Mouse (Mus musculus) liver, embryonic 14.5 days (tissue): ENCODE measurements at regions not wholly inside any gene's neighbourhood (a gene's known extent, or its start where the extent isn't known, plus 50 kb on each side); places are given as distances from the start of the nearest gene placed in this dataset.

Source experiments
- ATAC-seq: fragments of 200-750 bp; cut with Nextera tagmentation; 2 replicates; pipeline ENCODE4 v1.8.0; 2017; ENCODE audit warnings: moderate number of reproducible peaks, mild to moderate bottlenecking, moderate library complexity; ENCODE audit not compliant: insufficient read depth
- DNase-seq, 3 experiments: peaks; one replicate each; pipeline ENCODE4 v3.0.0-alpha.2; 2012 to 2013; ENCODE audit warnings: low read depth in 3 of 3, low spot score in 3 of 3
- H3K27ac ChIP-seq: fragments of 300-500 bp; sonication (generic); 2 replicates; pipeline ENCODE4 v1.5.1; 2014; ENCODE audit warnings: moderate library complexity, mild to moderate bottlenecking, control low read depth, inconsistent platforms
- H3K27me3 ChIP-seq: fragments of 300-500 bp; sonication (generic); 2 replicates; pipeline ENCODE4 v1.6.1; 2014; ENCODE audit warnings: mild to moderate bottlenecking, low read length, moderate library complexity; ENCODE audit not compliant: control insufficient read depth, insufficient read depth
- H3K36me3 ChIP-seq: fragments of 300-500 bp; sonication (generic); replicated peaks from 2 replicates; pipeline ENCODE4 v1.6.1; 2014; ENCODE audit warnings: low read depth; ENCODE audit not compliant: control insufficient read depth, insufficient read depth
- H3K4me1 ChIP-seq, 2 experiments: fragments of 200-500 bp in 1 of 2; fragments of 300-500 bp in 1 of 2; sonication (generic) in 1 of 2; replicated peaks; 2 replicates each; pipeline ENCODE4 v1.6.1; 2012 to 2014; ENCODE audit warnings: antibody characterized with exemption in 1 of 2, inconsistent platforms in 1 of 2, low read length in 1 of 2; ENCODE audit not compliant: control insufficient read depth in 2 of 2, insufficient read depth in 2 of 2
- H3K4me2 ChIP-seq: fragments of 300-500 bp; sonication (generic); 2 replicates; pipeline ENCODE4 v1.6.1; 2014; ENCODE audit warnings: low read depth, mild to moderate bottlenecking, control low read depth, moderate library complexity
- H3K4me3 ChIP-seq, 2 experiments: fragments of 200-500 bp in 1 of 2; fragments of 300-500 bp in 1 of 2; sonication (generic) in 1 of 2; 2 replicates each; pipeline ENCODE4 v1.5.1; 2012 to 2014; ENCODE audit warnings: low read depth in 2 of 2, low read length in 2 of 2, mild to moderate bottlenecking in 2 of 2, control low read depth in 1 of 2, inconsistent platforms in 1 of 2, moderate library complexity in 1 of 2; ENCODE audit not compliant: insufficient read depth in 1 of 2
- H3K9ac ChIP-seq: fragments of 300-500 bp; sonication (generic); replicated peaks from 2 replicates; pipeline ENCODE4 v1.6.1; 2014; ENCODE audit warnings: mild to moderate bottlenecking, control low read depth, moderate library complexity
- H3K9me3 ChIP-seq: fragments of 300-500 bp; sonication (generic); 2 replicates; pipeline ENCODE4 v1.6.1; 2016; ENCODE audit warnings: low read length, mixed read lengths; ENCODE audit not compliant: control insufficient read depth
- CTCF ChIP-seq: IDR thresholded peaks from 2 replicates; pipeline ENCODE4 v1.5.1; 2016; ENCODE audit warnings: antibody characterized with exemption, low read depth, control low read depth
- EP300 ChIP-seq: IDR thresholded peaks from 2 replicates; pipeline ENCODE4 v1.6.1; 2016; ENCODE audit warnings: antibody characterized with exemption, low read depth
- WGBS: fragments of 180-500 bp; shearing (Covaris S2); extraction: QIAGEN DNeasy Blood & Tissue Kit; methylation state at CpG from one replicate; pipeline ENCODE4 v1.1.7; 2014; ENCODE audit not compliant: insufficient replicate concordance; 5-methylcytosine and 5-hydroxymethylcytosine counted together

DNA sequence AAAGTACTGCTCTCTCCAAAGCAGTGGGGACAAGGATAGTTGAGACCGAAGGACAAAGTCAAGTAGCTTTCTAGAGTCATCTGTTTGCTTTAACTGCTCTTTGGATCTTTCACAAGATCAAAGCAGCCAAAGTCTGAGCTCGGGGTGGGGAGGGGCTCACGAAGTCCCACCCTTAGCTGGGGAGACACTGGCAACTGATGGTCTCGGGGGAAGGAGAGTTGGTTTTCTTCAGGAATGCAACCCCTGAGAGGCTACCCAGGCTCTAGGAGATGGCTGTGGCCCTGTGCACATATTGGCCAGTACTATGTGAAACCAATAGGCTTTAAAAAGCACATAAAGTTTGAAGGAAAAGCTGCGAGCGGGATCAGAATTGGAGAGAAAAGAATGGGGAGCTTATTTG, 121.5 kb downstream of the Tsen15 start:
- Histone ChIP-seq H3K27me3 (no peaks in the 10 kb centered on the region), H3K4me2 (no peak overlapping the region), H3K4me1 (peaks cover 0 to 3% of the 10 kb centered on the region in 2 experiments; a peak in 1 of 4 replicates), H3K36me3 (no peaks in the 10 kb centered on the region), H3K9me3 (no peaks in the 10 kb centered on the region), H3K27ac (no peak overlapping the region), H3K4me3 (no peak overlapping the region), H3K9ac (no peak overlapping the region)
- WGBS = 65% methylated on average over 6 of the region's 6 CpGs
- no peak for DNase-seq
- no peak for TF ChIP-seq CTCF
- TF ChIP-seq EP300 = no peak
- no peak for ATAC-seq

DNA sequence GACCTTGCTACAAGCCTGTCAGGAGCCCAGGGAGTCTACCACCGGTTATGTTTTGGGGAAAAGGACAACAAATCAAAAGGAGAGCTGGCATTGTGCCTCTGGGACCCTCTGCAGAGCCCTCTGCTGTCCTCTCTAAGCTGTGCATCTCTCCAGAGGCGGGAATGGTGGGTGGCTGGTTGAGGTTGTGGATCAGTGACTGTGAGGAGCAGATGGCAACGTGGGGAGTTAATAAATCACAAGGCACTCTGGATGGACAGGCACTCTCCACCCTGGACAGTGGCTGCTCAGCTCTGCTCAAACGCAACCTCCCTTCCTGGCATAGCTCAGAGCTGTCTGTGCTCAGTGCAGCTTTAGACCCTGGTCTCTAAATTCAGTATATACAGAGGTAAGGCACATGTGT, 125.0 kb downstream of the Tsen15 start:
- H3K27ac ChIP-seq = no peak overlapping the region
- TF ChIP-seq EP300 (no peak), CTCF (no peak)
- H3K4me3 ChIP-seq = no peak overlapping the region
- H3K36me3 ChIP-seq = no peaks in the 10 kb centered on the region
- no peaks in the 10 kb centered on the region for H3K27me3 ChIP-seq
- H3K9me3 ChIP-seq = no peaks in the 10 kb centered on the region
- H3K9ac ChIP-seq = no peak overlapping the region
- WGBS = 35% methylated on average over 4 of the region's 4 CpGs
- no peak overlapping the region for H3K4me2 ChIP-seq
- peaks cover 0 to 3% of the 10 kb centered on the region in 2 experiments; a peak in 1 of 4 replicates for H3K4me1 ChIP-seq
- no peak for ATAC-seq
- no peak for DNase-seq

DNA sequence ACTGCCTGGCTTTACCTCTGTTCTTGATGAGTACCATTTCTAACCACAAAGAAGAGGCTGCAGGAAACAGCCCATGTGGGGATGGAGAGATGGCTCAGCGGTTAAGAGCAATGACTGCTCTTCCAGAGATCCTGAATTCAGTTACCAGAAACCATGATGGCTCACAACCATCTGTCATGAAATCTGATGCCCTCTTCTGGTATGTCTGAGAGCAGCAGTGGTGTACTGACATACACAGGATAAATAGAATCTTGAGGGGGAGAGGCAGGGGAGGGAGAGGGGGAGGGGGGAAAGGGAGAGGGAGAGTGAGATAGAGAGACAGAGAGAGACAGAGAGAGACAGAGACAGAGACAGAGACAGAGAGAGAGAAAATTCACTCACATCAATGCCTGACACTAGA, 125.5 kb downstream of the Tsen15 start:
- Histone ChIP-seq H3K9ac (no peak overlapping the region), H3K27me3 (no peaks in the 10 kb centered on the region), H3K27ac (no peak overlapping the region), H3K4me2 (no peak overlapping the region), H3K36me3 (no peaks in the 10 kb centered on the region), H3K9me3 (no peaks in the 10 kb centered on the region), H3K4me1 (peaks cover 0 to 3% of the 10 kb centered on the region in 2 experiments; a peak in 1 of 4 replicates), H3K4me3 (no peak overlapping the region)
- DNase-seq (no peak), ATAC-seq (no peak)
- TF ChIP-seq EP300 (no peak), CTCF (no peak)
- 68% methylated on average over 1 of the region's 1 CpGs for WGBS

DNA sequence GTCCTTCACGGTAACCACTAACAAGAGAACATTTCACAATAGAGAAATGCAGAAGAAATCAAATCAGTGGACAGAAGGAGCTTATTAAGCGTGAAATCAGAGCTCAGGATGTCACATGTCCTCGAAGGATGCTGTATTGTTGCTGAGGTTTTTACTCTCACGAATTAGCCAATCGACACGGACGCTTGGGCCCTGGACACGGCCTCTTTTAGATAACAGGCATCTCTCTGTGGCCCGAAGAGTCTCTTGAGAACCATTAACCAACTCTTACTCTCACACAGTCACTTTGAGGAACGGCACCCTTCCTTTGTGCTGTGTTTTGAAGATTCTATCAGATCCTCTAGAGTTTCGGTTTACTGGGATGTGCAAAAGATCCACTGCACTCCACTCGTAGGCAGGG, 128.2 kb downstream of the Tsen15 start:
- no peaks in the 10 kb centered on the region for H3K9me3 ChIP-seq
- H3K4me2 ChIP-seq = no peak overlapping the region
- H3K4me1 ChIP-seq = no peaks in the 10 kb centered on the region
- no peak overlapping the region for H3K27ac ChIP-seq
- H3K9ac ChIP-seq = no peak overlapping the region
- no peak for TF ChIP-seq EP300
- TF ChIP-seq CTCF = no peak
- H3K36me3 ChIP-seq = no peaks in the 10 kb centered on the region
- DNase-seq (no peak), ATAC-seq (no peak)
- no peaks in the 10 kb centered on the region for H3K27me3 ChIP-seq
- WGBS = 62% methylated on average over 12 of the region's 12 CpGs
- H3K4me3 ChIP-seq = no peak overlapping the region

DNA sequence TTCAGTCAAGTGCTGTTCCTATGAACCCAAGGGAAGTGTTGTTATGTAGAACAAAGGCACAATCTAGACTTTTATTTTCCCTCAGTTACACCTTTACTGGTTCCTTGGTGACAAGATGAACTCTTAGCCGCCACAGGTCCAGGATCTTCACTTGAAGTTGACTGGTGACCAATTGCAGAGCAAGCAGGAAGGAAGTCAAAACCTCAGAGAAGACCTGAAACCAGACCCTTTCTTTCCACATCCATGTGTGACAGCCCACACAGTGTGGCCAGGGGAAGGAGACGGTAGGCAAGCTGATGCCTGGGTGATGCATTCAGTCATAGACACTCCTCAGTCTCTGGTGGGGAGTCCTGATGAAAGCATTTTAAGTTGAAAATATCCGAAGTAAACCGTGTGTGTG, 132.6 kb downstream of the Tsen15 start:
- no peak overlapping the region for H3K27ac ChIP-seq
- H3K4me2 ChIP-seq = no peak overlapping the region
- ATAC-seq (no peak), DNase-seq (no peak)
- H3K4me1 ChIP-seq = no peaks in the 10 kb centered on the region
- WGBS = 38% methylated on average over 4 of the region's 4 CpGs
- no peak overlapping the region for H3K9ac ChIP-seq
- H3K27me3 ChIP-seq = no peaks in the 10 kb centered on the region
- H3K4me3 ChIP-seq = no peak overlapping the region
- TF ChIP-seq CTCF (no peak), EP300 (no peak)
- no peaks in the 10 kb centered on the region for H3K9me3 ChIP-seq
- no peaks in the 10 kb centered on the region for H3K36me3 ChIP-seq
